Mouse (Mus musculus) lung, embryonic 14.5 days (tissue): Measurements from ENCODE around the gene En1. TPM values are rescaled to one million over a fixed set of nuclear protein-coding genes. Genes with fewer than 3 reads are reported as not detected.

Source experiments
- ATAC-seq: fragments of 200-750 bp; cut with Nextera tagmentation; 2 replicates; pipeline ENCODE4 v1.8.0; 2017; ENCODE audit warnings: mild to moderate bottlenecking, moderate TSS enrichment, moderate library complexity; ENCODE audit not compliant: insufficient read depth
- DNase-seq: peaks from one replicate; pipeline ENCODE4 v3.0.0-alpha.2; 2015
- H3K27ac ChIP-seq: fragments of 300-500 bp; sonication (generic); 2 replicates; pipeline ENCODE4 v1.5.1; 2014; ENCODE audit warnings: low read depth, mild to moderate bottlenecking, moderate library complexity
- H3K27me3 ChIP-seq: fragments of 300-500 bp; sonication (generic); 2 replicates; pipeline ENCODE4 v1.6.1; 2014; ENCODE audit warnings: low read length, control low read depth; ENCODE audit not compliant: insufficient read depth
- H3K36me3 ChIP-seq: fragments of 300-500 bp; sonication (generic); 2 replicates; pipeline ENCODE4 v1.6.1; 2014; ENCODE audit warnings: control low read depth; ENCODE audit not compliant: insufficient read depth
- H3K4me1 ChIP-seq: fragments of 300-500 bp; sonication (generic); 2 replicates; pipeline ENCODE4 v1.6.1; 2014; ENCODE audit warnings: antibody characterized with exemption, control low read depth; ENCODE audit not compliant: insufficient read depth
- H3K4me2 ChIP-seq: fragments of 300-500 bp; sonication (generic); 2 replicates; pipeline ENCODE4 v1.6.1; 2014; ENCODE audit warnings: mild to moderate bottlenecking
- H3K4me3 ChIP-seq: fragments of 300-500 bp; sonication (generic); 2 replicates; pipeline ENCODE4 v1.5.1; 2014; ENCODE audit warnings: low read depth, low read length
- H3K9ac ChIP-seq: fragments of 300-500 bp; sonication (generic); 2 replicates; pipeline ENCODE4 v1.6.1; 2014
- H3K9me3 ChIP-seq: fragments of 300-500 bp; sonication (generic); 2 replicates; pipeline ENCODE4 v1.6.1; 2016; ENCODE audit warnings: low read depth, low read length, control low read depth
- CTCF ChIP-seq: IDR thresholded peaks from 2 replicates; pipeline ENCODE4 v1.5.1; 2016; ENCODE audit warnings: antibody characterized with exemption, low read depth
- whole genome bisulfite sequencing: fragments of 180-500 bp; shearing (Covaris S2); extraction: QIAGEN DNeasy Blood & Tissue Kit; methylation state at CpG from one replicate; pipeline ENCODE4 v1.1.7; 2014; 5-methylcytosine and 5-hydroxymethylcytosine counted together
- polyA plus RNA-seq: library from polyadenylated mRNA; unstranded; fragments of >200 nt; fragmentation: Nextera tagmentation; extraction: Ambion mirVana; gene quantifications from 2 replicates; pipeline ENCODE4 v1.2.1, GENCODE M21; 2014

Gene En1
- polyA plus RNA-seq, 1 experiment from 2014 or later = not detected

DNA sequence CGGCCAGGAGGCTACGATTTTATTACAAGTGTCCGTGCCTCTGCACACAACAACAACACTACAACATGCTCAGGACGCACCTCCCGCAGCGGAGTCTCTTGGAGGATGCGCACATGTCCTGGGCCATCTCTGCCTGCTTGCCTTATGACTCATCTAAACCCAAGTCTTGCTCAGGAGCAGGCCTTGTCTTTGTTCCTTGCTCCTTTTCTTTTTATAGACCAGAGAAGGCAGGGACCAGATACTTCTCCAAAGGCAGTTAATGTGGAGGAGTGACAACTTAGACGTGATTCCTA, 2.9 kb downstream of the En1 start:
- 3% methylated on average over 8 of the region's 8 CpGs for WGBS
- no peak for TF ChIP-seq CTCF
- Histone ChIP-seq H3K9me3 (no peaks in the 10 kb centered on the region), H3K36me3 (no peaks in the 10 kb centered on the region), H3K27me3 (peaks cover 98% of the 10 kb centered on the region), H3K4me1 (peaks cover 5% of the 10 kb centered on the region; the same call in 1 of the 2 replicates), H3K9ac (no peak overlapping the region), H3K27ac (no peak overlapping the region), H3K4me2 (no peak overlapping the region), H3K4me3 (no peak overlapping the region)
- DNase-seq (no peak), ATAC-seq (no peak)

DNA sequence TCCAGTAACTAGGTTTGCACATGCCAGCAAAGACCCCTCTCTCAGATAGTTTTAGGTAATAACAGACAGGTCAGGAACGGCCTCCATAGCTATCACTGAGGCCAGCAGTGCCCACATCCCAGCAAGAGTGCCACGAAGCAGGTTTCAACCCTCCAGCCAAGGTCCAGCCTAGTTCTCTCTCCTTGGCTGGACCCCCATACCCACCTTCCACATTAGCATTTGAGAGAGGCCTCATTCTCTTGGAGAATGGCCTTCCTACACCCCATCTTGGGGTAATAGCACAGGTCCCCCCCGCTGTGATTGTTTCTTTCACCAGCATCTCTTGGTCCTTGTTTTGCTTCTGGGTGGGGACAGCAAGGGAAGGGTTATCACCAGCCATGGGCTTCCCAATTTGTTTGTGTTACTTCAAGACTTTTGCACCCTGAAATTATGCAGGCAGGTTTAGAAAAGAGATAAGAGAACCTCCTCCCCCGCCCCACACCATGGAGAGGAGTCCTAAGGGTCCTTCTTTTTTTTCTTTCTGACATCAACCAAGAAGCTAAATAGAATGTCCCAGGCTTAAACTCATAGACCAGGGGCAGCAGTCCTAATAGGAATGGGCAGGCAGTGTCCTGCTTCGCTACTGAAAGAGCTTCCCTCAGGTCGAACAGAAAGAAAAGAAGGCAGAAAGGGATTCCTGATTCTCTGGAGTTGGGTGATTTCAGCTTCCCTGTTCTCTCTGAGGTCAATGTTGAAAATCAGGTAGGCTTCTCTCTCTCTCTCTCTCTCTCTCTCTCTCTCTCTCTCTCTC, 3.5 kb downstream of the En1 start:
- no peak for DNase-seq
- TF ChIP-seq CTCF = no peak
- ATAC-seq = no peak
- no peaks in the 10 kb centered on the region for H3K9me3 ChIP-seq
- WGBS = 6% methylated on average over 6 of the region's 6 CpGs
- no peak overlapping the region for H3K4me2 ChIP-seq
- peaks cover 98% of the 10 kb centered on the region for H3K27me3 ChIP-seq
- no peak overlapping the region for H3K9ac ChIP-seq
- H3K27ac ChIP-seq = no peak overlapping the region
- H3K4me3 ChIP-seq = no peak overlapping the region
- peaks cover 5% of the 10 kb centered on the region; the same call in 1 of the 2 replicates for H3K4me1 ChIP-seq
- no peaks in the 10 kb centered on the region for H3K36me3 ChIP-seq

DNA sequence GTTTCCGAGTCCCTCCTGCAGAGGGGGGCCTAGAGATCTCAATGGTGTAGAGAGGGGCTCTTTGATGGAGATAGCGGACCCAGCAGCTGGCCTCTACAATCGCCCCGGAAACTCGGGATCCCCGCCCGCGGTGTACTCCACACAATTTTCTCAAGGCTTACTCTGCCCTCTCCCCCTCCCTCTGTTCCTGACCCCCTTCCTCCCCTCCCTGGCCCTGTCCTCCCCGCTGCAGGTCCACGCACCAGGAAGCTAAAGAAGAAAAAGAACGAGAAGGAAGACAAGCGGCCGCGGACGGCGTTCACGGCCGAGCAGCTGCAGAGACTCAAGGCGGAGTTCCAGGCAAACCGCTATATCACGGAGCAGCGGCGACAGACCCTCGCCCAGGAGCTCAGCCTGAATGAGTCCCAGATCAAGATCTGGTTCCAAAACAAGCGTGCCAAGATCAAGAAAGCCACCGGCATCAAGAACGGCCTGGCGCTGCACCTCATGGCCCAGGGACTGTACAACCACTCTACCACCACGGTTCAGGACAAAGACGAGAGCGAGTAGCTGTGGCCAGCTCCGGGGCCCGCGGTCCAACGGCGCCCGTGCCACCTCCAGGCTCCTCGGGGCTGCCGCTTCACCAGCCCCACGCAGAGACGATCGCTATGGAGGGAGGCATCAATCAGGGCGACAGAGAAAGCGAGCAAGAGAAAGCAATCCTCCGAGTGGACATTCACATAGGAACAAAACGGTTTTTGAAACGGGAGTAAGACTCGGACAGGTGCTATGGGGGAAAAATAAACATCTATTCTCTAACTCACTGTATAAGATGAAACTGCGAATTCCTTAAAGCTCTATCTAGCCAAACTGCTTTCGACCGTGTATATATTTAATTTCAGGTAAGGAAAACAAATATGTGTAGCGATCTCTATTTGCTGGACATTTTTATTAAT, 4.7 kb downstream of the En1 start:
- H3K4me1 ChIP-seq = peaks cover 3% of the 10 kb centered on the region; the same call in 1 of the 2 replicates

DNA sequence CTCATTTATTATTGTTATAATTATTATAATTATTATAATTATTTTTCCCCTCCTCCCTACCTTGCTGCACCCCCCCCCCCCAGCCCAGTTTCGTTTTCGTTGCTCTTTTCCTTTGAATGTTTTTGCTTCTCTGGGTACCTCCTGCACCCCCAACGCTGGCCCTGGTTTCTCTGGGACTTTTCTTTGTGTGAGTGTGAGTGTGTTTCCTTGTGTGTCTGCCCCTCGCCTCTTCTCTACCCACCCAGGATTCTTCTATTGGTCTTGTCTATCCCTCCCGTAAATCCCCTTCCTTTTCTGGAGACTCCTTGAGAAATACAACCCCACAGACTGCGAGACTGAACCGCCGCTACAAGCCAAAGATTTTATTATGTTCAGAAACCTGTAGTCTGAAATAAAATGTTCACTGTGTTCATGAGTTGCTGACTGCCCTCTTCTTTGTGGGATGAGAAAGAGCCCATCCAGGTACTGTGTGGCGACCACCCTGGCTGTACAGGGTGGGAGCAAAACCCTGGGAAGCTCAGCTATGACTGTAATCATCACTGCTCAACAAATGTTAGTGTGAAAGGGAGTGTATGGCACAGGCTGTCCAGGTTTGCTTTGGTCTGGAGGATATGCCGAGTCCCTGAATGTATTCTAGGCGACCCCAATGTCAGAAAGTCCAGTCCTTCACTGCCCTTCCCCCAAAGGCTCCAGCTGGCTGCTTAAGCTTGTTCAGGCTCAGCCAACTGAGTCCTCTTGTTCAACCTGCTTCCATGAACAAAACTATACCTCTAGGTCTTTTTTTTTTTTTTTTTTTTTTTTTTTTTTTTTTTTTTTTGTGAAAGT, 5.6 kb downstream of the En1 start:
- Histone ChIP-seq H3K9ac (no peak overlapping the region), H3K36me3 (no peaks in the 10 kb centered on the region), H3K9me3 (no peaks in the 10 kb centered on the region), H3K4me3 (no peak overlapping the region), H3K27ac (no peak overlapping the region), H3K27me3 (peaks cover 98% of the 10 kb centered on the region), H3K4me1 (no peaks in the 10 kb centered on the region), H3K4me2 (no peak overlapping the region)
- 7% methylated on average over 11 of the region's 11 CpGs for WGBS
- no peak for ATAC-seq
- no peak for TF ChIP-seq CTCF
- DNase-seq = no peak

More for the DNA sequence above, 4.7 kb downstream of the En1 start:
- TF ChIP-seq CTCF = no peak
- Histone ChIP-seq H3K4me2 (peak overlapping the region; percentile 23; the same call in 1 of the 2 replicates), H3K27ac (no peak overlapping the region), H3K9ac (no peak overlapping the region), H3K36me3 (no peaks in the 10 kb centered on the region), H3K27me3 (peaks cover 98% of the 10 kb centered on the region), H3K9me3 (no peaks in the 10 kb centered on the region), H3K4me3 (peak overlapping the region; percentile 14)
- ATAC-seq = no peak
- DNase-seq = peak; percentile 53
- 1% methylated on average over 52 of the region's 52 CpGs for WGBS

DNA sequence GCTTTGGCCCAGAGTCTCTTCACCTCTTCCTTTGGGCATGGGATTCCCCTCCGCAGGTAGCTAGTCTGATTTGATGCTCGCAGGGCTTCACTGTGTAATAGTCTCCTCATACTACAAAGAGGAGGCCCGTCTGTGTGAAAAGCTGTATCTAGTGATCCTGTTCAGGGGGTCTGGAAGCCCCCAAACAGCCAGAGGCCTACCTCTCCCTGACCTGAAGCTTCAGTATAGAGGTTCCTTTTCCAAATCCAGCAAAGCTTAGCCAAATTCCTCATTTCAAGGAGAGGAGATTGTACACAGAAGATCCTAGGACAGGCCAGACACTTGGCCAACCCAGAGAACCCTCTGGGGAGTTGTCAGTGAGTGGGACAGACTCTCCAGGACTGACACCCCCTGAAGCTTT, 6.2 kb downstream of the En1 start:
- ATAC-seq (no peak), DNase-seq (no peak)
- Histone ChIP-seq H3K4me3 (no peak overlapping the region), H3K27me3 (peaks cover 98% of the 10 kb centered on the region), H3K27ac (no peak overlapping the region), H3K9me3 (no peaks in the 10 kb centered on the region), H3K4me1 (no peaks in the 10 kb centered on the region), H3K4me2 (no peak overlapping the region), H3K36me3 (no peaks in the 10 kb centered on the region), H3K9ac (no peak overlapping the region)
- no peak for TF ChIP-seq CTCF
- WGBS = 27% methylated on average over 3 of the region's 3 CpGs

DNA sequence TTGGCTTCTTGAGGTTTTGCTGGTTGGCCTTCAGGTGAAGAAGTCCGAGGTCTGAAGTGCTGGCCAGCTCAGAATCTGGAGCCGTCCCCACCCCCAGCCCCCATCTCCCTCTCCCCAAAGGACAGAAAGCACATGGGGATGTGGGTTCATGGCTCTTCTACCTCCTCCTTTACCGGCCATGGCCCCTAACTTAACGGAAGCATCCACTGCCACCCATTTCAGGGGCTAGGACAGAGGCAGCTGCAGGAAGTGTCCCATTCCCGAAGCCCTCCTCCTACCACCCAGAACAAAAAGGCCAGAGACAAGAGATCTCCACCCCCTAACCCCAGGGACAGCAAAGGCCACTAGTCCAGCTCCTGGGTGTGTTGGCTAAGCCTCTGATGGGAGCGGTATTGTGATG, 7.4 kb downstream of the En1 start:
- Histone ChIP-seq H3K9ac (no peak overlapping the region), H3K4me3 (no peak overlapping the region), H3K27ac (no peak overlapping the region), H3K36me3 (no peaks in the 10 kb centered on the region), H3K9me3 (no peaks in the 10 kb centered on the region), H3K4me2 (no peak overlapping the region), H3K27me3 (peaks cover 98% of the 10 kb centered on the region), H3K4me1 (no peaks in the 10 kb centered on the region)
- no peak for TF ChIP-seq CTCF
- DNase-seq = no peak
- WGBS = 2% methylated on average over 6 of the region's 6 CpGs
- ATAC-seq = no peak
